Mouse (Mus musculus) C2C12 (cell line): ENCODE data around the gene Clasp1.

Source experiments
- CEBPB ChIP-seq: IDR thresholded peaks from one replicate; pipeline ENCODE4 v1.6.1; 2011; ENCODE audit warnings: low read depth, mild to moderate bottlenecking, control low read depth, moderate library complexity
- CTCF ChIP-seq: IDR thresholded peaks from one replicate; pipeline ENCODE4 v1.5.1; 2011; ENCODE audit not compliant: control insufficient read depth, insufficient read depth, insufficient read length
- MAX ChIP-seq: IDR thresholded peaks from one replicate; pipeline ENCODE4 v1.6.1; 2011; ENCODE audit warnings: mild to moderate bottlenecking, control low read depth
- MYOD1 ChIP-seq: IDR thresholded peaks from one replicate; pipeline ENCODE4 v1.6.1; 2011; ENCODE audit warnings: low read depth; ENCODE audit not compliant: control insufficient read depth, insufficient read length
- MYOG ChIP-seq: IDR thresholded peaks from one replicate; pipeline ENCODE4 v1.6.1; 2011; ENCODE audit not compliant: control insufficient read depth, insufficient read length; ENCODE audit errors: extremely low read depth
- USF1 ChIP-seq: IDR thresholded peaks from one replicate; pipeline ENCODE4 v1.6.1; 2011; ENCODE audit warnings: low read depth, mild to moderate bottlenecking, control low read depth, moderate library complexity

GRCm38 (mm10) chr1:118592933-118593332, 204.1 kb downstream of the Clasp1 start:
- no peak for TF ChIP-seq CTCF
- TF ChIP-seq USF1 = no peak
- TF ChIP-seq MYOD1 = no peak
- TF ChIP-seq MAX = no peak
- TF ChIP-seq MYOG = no peak
- TF ChIP-seq CEBPB = no peak
